ENCODE assay signal across 8 mouse cellular contexts in genomic region chr8:77617916-77618315, GRCm38 (mm10). TPM values are rescaled to one million over a fixed set of nuclear protein-coding genes. Genes with fewer than 3 reads are reported as not detected.
DNase-seq lines count a peak whose midpoint lies in the region; ATAC-seq lines count a peak whose summit lies in the region.

No protein-coding gene starts in this region.

- no peak overlapping the region for H3K4me3 ChIP-seq in embryonic facial prominence, embryonic 14.5 days (ENCODE audit: low read depth, low read length)

- peak; percentile 41; the same call in 1 of the 2 replicates for ATAC-seq in frontal cortex, adult (ENCODE audit: low TSS enrichment)
- 0 out of 2 replicates have a peak, but pooled peaks have one; percentile 33 for ATAC-seq in embryonic facial prominence, embryonic 14.5 days (ENCODE audit: low read depth)
- ATAC-seq in megakaryocyte progenitor cell, adult 5-6 weeks (replicated peaks; ENCODE audit: poor library complexity): peak; percentile 91
- no peak for ATAC-seq in erythroid progenitor cell, adult 5-6 weeks (replicated peaks; ENCODE audit: low FRiP score, poor library complexity, severe bottlenecking)

- WGBS in embryonic facial prominence, embryonic 14.5 days: 49% methylated on average over 2 of the region's 2 CpGs

- no peak overlapping the region for H3K27ac ChIP-seq in embryonic facial prominence, embryonic 14.5 days (replicated peaks; ENCODE audit: low read depth, low read length)

- H3K4me1 ChIP-seq in embryonic facial prominence, embryonic 14.5 days (ENCODE audit: control insufficient read depth, insufficient read depth, low read length): no peaks in the 10 kb centered on the region

- no peaks in the 10 kb centered on the region for H3K36me3 ChIP-seq in embryonic facial prominence, embryonic 14.5 days (ENCODE audit: control insufficient read depth, insufficient read depth, low read length)

- DNase-seq in frontal cortex, postnatal 14 days (ENCODE audit: low spot score in 2 of 2): no peak
- DNase-seq in thymus, postnatal 4 days: peak; percentile 15
- DNase-seq in thymus, postnatal 0 days (ENCODE audit: low spot score): no peak
- peak; percentile 72 for DNase-seq in embryonic facial prominence, embryonic 14.5 days (ENCODE audit: low spot score)
- peak; percentile 42 to 50 for DNase-seq in kidney, adult 8-10 months

- no peaks in the 10 kb centered on the region for H3K27me3 ChIP-seq in embryonic facial prominence, embryonic 14.5 days (replicated peaks; ENCODE audit: control insufficient read depth, insufficient read depth, low read length)

- no peak overlapping the region for H3K9ac ChIP-seq in embryonic facial prominence, embryonic 14.5 days (ENCODE audit: low read depth, low read length)

- H3K9me3 ChIP-seq in embryonic facial prominence, embryonic 14.5 days (ENCODE audit: control insufficient read depth, low read length): no peaks in the 10 kb centered on the region

- H3K4me2 ChIP-seq in embryonic facial prominence, embryonic 14.5 days (ENCODE audit: low read depth, low read length): no peak overlapping the region

RNA-seq across cellular contexts. Expression of gene Tmem184c, which starts 7.4 kb away (rescaled TPM):
- polyA plus RNA-seq in thymus, postnatal 0 days (2015; fragmentation: Nextera tagmentation; extraction: Ambion mirVana): 31.5 and 32.3 TPM in 2 replicates
- 33.2 and 35.2 TPM in 2 replicates for polyA plus RNA-seq in embryonic facial prominence, embryonic 14.5 days (2014; fragmentation: Nextera tagmentation; extraction: Ambion mirVana)
- total RNA-seq in megakaryocyte progenitor cell, adult 5-6 weeks (2015): 26.6 and 36.9 TPM in 2 replicates
- 23.3 and 25.2 TPM in 2 replicates for total RNA-seq in megakaryocyte progenitor cell, adult 5-6 weeks (2017)
- 1.8 and 2.9 TPM in 2 replicates for total RNA-seq in erythroid progenitor cell, adult 5-6 weeks (2015; ENCODE audit: low replicate concordance)
- 4.2 and 4.4 TPM in 2 replicates for total RNA-seq in erythroid progenitor cell, adult 5-6 weeks (2017; ENCODE audit: low replicate concordance)

Comparison
In these comparisons a context has a peak if more than half of its experiments do, and no peak if none do; other contexts are left out.
1. DNase-seq: peak in thymus, postnatal 4 days (single experiment), embryonic facial prominence, embryonic 14.5 days (single experiment) and kidney, adult 8-10 months (2 of 2); none in frontal cortex, postnatal 14 days (0 of 2) and thymus, postnatal 0 days (single experiment).
2. RNA of gene Tmem184c, which starts 7.4 kb away (total RNA-seq): 23.3 to 36.9 TPM in megakaryocyte progenitor cell, adult 5-6 weeks; 1.8 to 4.4 TPM in erythroid progenitor cell, adult 5-6 weeks; every median in the first group is over 4 times any median in the second.